Mouse (Mus musculus): Measurements from ENCODE around the gene Crlf1. TPM values are rescaled to one million over a fixed set of nuclear protein-coding genes. Genes with fewer than 3 reads are reported as not detected.

Crlf1 gene
- total and polyA plus RNA-seq, 3 experiments = 3.8 to 26.6 TPM; not detected in 1

- H3K4me3 ChIP-seq (ENCODE audit: control insufficient read depth in 1 of 2, insufficient read depth in 1 of 2, low read depth in 2 of 2, low read length in 2 of 2) = no peak overlapping the region
- no peaks in the 10 kb centered on the region; a peak in 1 of 4 replicates for H3K36me3 ChIP-seq (ENCODE audit: control insufficient read depth in 1 of 2, insufficient read depth in 2 of 2, low read length in 2 of 2)
Observed at GRCm38 (mm10) chr8:70460606-70461005, 32.4 kb upstream of the Crlf1 start.

GRCm38 (mm10) chr8:70461765-70462515 is 31.0 kb upstream of the Crlf1 start:
- Histone ChIP-seq H3K4me1 (ENCODE audit: control insufficient read depth in 1 of 2, insufficient read depth in 2 of 2, low read length in 2 of 2) (no peaks in the 10 kb centered on the region), H3K4me3 (ENCODE audit: control insufficient read depth in 1 of 2, insufficient read depth in 1 of 2, low read depth in 2 of 2, low read length in 2 of 2) (no peak overlapping the region), H3K79me2 (ENCODE audit: control insufficient read depth, insufficient read depth, low read length, poor library complexity) (no peaks in the 10 kb centered on the region), H3K27ac (ENCODE audit: control insufficient read depth, low read depth, low read length) (no peak overlapping the region), H3K9me3 (replicated peaks; ENCODE audit: insufficient read depth, low read length) (no peaks in the 10 kb centered on the region), H3K27me3 (ENCODE audit: control insufficient read depth in 1 of 2, insufficient read depth in 2 of 2, low read length in 2 of 2) (no peaks in the 10 kb centered on the region), H3K36me3 (ENCODE audit: control insufficient read depth in 1 of 2, insufficient read depth in 2 of 2, low read length in 2 of 2) (no peaks in the 10 kb centered on the region; a peak in 1 of 4 replicates), H3K9ac (ENCODE audit: control insufficient read depth, low read depth, low read length, poor library complexity, severe bottlenecking) (no peak overlapping the region)
- TF ChIP-seq JUND (IDR thresholded peaks at IDR 0.05; ENCODE audit: low read depth, low read length) (no peak), ZKSCAN1 (IDR thresholded peaks at IDR 0.05; ENCODE audit: low read depth, low read length) (no peak), TAL1 (IDR thresholded peaks at IDR 0.05; ENCODE audit: low read length) (no peak), ETS1 (IDR thresholded peaks at IDR 0.05; ENCODE audit: low read depth, low read length) (no peak), NELFE (IDR thresholded peaks at IDR 0.05; ENCODE audit: low read depth, low read length) (no peak), RCOR1 (IDR thresholded peaks at IDR 0.05; ENCODE audit: low read depth, low read length) (no peak), CHD2 (IDR thresholded peaks at IDR 0.05; ENCODE audit: low read length) (no peak), MXI1 (IDR thresholded peaks at IDR 0.05; ENCODE audit: low read depth, low read length) (no peak), TBP (IDR thresholded peaks at IDR 0.05; ENCODE audit: low read depth, low read length) (no peak), MYB (IDR thresholded peaks at IDR 0.05; ENCODE audit: low read depth, low read length) (no peak), MAZ (IDR thresholded peaks at IDR 0.05; ENCODE audit: low read depth, low read length) (no peak), MEF2A (IDR thresholded peaks at IDR 0.05; ENCODE audit: extremely low read depth, insufficient replicate concordance, low read depth, low read length, poor library complexity, severe bottlenecking) (no peak), ELF1 (IDR thresholded peaks at IDR 0.05; ENCODE audit: low read depth, low read length) (no peak), USF1 (IDR thresholded peaks at IDR 0.05; ENCODE audit: low read depth, low read length) (no peak)
- no peak for DNase-seq (ENCODE audit: low read depth, low spot score)

More at GRCm38 (mm10) chr8:70460606-70461005, 32.4 kb upstream of the Crlf1 start:
- no peaks in the 10 kb centered on the region for H3K27me3 ChIP-seq (ENCODE audit: control insufficient read depth in 1 of 2, insufficient read depth in 2 of 2, low read length in 2 of 2)
- H3K27ac ChIP-seq (ENCODE audit: control insufficient read depth, low read depth, low read length) = no peak overlapping the region
- TF ChIP-seq MEF2A (IDR thresholded peaks at IDR 0.05; ENCODE audit: extremely low read depth, insufficient replicate concordance, low read depth, low read length, poor library complexity, severe bottlenecking) (no peak), GABPA (IDR thresholded peaks at IDR 0.05; ENCODE audit: low read depth, low read length) (no peak), CTCF (IDR thresholded peaks at IDR 0.05 in 2 of 3, conservative IDR thresholded peaks at IDR 0.05 in 1 of 3; ENCODE audit: control insufficient read depth in 1 of 3, insufficient read depth in 1 of 3, low read depth in 2 of 3, low read length in 3 of 3, poor library complexity in 1 of 3, severe bottlenecking in 1 of 3) (no peak), ETS1 (IDR thresholded peaks at IDR 0.05; ENCODE audit: low read depth, low read length) (no peak), ELF1 (IDR thresholded peaks at IDR 0.05; ENCODE audit: low read depth, low read length) (no peak), RCOR1 (IDR thresholded peaks at IDR 0.05; ENCODE audit: low read depth, low read length) (no peak), POLR2A (IDR thresholded peaks at IDR 0.05; ENCODE audit: control insufficient read depth in 1 of 2, insufficient read depth in 1 of 2, low read depth in 1 of 2, low read length in 2 of 2, poor library complexity in 1 of 2) (no peak), TAL1 (IDR thresholded peaks at IDR 0.05; ENCODE audit: low read length) (no peak), MYC (IDR thresholded peaks at IDR 0.05; ENCODE audit: low read depth, low read length) (no peak), POLR2AphosphoS2 (IDR thresholded peaks at IDR 0.05; ENCODE audit: low read length) (no peak)
- no peaks in the 10 kb centered on the region for H3K79me2 ChIP-seq (ENCODE audit: control insufficient read depth, insufficient read depth, low read length, poor library complexity)
- no peak for DNase-seq (ENCODE audit: low read depth, low spot score)
- H3K4me1 ChIP-seq (ENCODE audit: control insufficient read depth in 1 of 2, insufficient read depth in 2 of 2, low read length in 2 of 2) = no peaks in the 10 kb centered on the region
- H3K9ac ChIP-seq (ENCODE audit: control insufficient read depth, low read depth, low read length, poor library complexity, severe bottlenecking) = no peak overlapping the region
- no peaks in the 10 kb centered on the region for H3K9me3 ChIP-seq (replicated peaks; ENCODE audit: insufficient read depth, low read length)

Measured in MEL (cell line).